Mouse (Mus musculus): ENCODE data around the gene Efhd1.

Gene Efhd1

DNA sequence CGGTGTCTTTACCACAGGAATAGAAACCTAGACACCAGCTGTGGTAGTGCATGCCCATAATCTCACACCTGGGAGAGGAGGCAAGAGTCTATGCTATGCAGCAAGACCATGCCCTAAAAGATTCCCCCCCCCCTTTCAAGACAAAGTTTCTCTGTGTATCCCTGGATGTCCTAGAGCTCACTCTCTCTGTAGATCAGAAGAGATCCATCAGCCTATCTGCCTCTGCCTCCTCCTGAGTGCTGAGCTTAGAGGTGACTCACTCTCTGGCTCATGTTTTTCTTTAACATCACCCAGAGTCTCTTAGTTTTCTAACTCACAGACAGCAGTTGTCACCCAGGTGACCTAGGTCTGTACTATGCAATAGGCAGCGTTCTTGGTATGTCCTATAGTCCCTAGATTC is 4.8 kb upstream of the Efhd1 start:
- H3K9me3 ChIP-seq (ENCODE audit: low read length): no peaks in the 10 kb centered on the region
- peaks cover 53% of the 10 kb centered on the region for H3K4me1 ChIP-seq (replicated peaks; ENCODE audit: low read depth, low read length)
- no peak for TF ChIP-seq POU5F1 (IDR thresholded peaks at IDR 0.05; ENCODE audit: borderline replicate concordance, low read length)
- no peak for TF ChIP-seq NANOG (IDR thresholded peaks at IDR 0.05; ENCODE audit: borderline replicate concordance, low read length)
- TF ChIP-seq CTCF (conservative IDR thresholded peaks at IDR 0.05; ENCODE audit: low read length): no peak
- H3K36me3 ChIP-seq (ENCODE audit: insufficient read depth, low read length): no peaks in the 10 kb centered on the region
- no peak overlapping the region for H3K4me3 ChIP-seq (replicated peaks; ENCODE audit: low read length)
- H3K27me3 ChIP-seq (ENCODE audit: insufficient read depth, low read length): peaks cover 52% of the 10 kb centered on the region

DNA sequence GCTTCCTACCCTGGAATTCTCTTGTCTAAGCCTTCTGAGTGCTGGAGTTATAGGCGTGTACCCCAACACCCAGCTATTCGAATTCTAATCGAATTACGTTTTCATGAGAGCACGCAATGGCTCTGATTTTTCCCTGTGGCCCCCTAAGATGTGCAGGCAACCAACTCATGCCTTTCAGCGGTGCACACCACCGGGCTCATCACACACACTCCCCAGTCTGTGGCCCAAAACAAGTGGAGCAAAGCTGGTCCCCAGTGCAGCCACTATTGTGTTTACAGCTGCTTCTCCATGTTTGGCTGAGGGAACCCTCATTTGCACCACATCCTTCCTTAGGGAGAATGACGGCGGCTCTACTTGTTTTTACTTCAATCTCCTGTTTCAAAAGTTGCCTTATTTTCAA is 906 bp upstream of the Efhd1 start:
- peak overlapping the region; percentile 83 for H3K4me3 ChIP-seq (replicated peaks; ENCODE audit: low read length)
- peaks cover 63% of the 10 kb centered on the region for H3K4me1 ChIP-seq (replicated peaks; ENCODE audit: low read depth, low read length)
- no peaks in the 10 kb centered on the region for H3K9me3 ChIP-seq (ENCODE audit: low read length)
- no peaks in the 10 kb centered on the region for H3K36me3 ChIP-seq (ENCODE audit: insufficient read depth, low read length)
- peaks cover 80% of the 10 kb centered on the region for H3K27me3 ChIP-seq (ENCODE audit: insufficient read depth, low read length)
- TF ChIP-seq NANOG (IDR thresholded peaks at IDR 0.05; ENCODE audit: borderline replicate concordance, low read length) (no peak), CTCF (conservative IDR thresholded peaks at IDR 0.05; ENCODE audit: low read length) (no peak), POU5F1 (IDR thresholded peaks at IDR 0.05; ENCODE audit: borderline replicate concordance, low read length) (no peak)

DNA sequence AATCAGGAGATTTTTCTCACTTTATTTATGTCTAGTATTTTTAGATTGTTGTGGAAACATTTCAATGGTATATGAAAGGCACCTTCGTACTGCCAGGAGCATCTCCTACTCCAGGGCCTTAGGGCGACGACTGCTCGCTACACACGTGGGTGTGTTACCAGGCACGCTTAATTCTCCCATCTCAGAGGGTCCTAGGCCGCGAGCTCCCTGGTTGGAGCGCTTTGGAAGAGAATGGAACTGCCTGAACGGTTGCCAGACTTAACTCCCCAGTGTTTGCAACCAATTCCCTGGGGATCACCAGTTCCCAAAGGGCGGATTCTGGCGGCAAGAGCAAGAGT is 398 bp upstream of the Efhd1 start:
- Histone ChIP-seq H3K4me3 (replicated peaks; ENCODE audit: low read length) (peak overlapping the region; percentile 83), H3K27me3 (ENCODE audit: insufficient read depth, low read length) (peaks cover 81% of the 10 kb centered on the region), H3K36me3 (ENCODE audit: insufficient read depth, low read length) (no peaks in the 10 kb centered on the region), H3K4me1 (replicated peaks; ENCODE audit: low read depth, low read length) (peaks cover 58% of the 10 kb centered on the region), H3K9me3 (ENCODE audit: low read length) (no peaks in the 10 kb centered on the region)
- TF ChIP-seq CTCF (conservative IDR thresholded peaks at IDR 0.05; ENCODE audit: low read length) (no peak), NANOG (IDR thresholded peaks at IDR 0.05; ENCODE audit: borderline replicate concordance, low read length) (no peak), POU5F1 (IDR thresholded peaks at IDR 0.05; ENCODE audit: borderline replicate concordance, low read length) (no peak)

DNA sequence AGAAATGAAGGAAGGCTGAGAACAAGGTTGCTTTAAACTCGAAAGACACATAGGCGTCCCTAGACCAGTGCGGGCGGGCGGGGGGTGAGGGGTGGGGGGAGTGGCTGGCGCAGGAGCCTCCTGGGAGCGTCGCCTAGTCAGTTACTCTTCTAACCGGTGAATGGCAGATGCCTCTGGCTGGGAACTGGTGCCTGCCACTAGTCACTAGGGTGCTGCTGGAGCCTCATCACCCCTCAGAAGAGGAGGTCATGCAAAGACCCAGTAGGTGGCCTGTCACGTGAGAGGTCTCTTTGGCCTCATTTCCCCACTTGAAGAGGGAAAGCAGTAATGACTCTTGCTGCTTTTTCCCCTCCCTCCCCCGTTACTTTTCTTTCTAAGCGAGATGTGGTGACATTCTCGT is 1.0 kb downstream of the Efhd1 start:
- H3K36me3 ChIP-seq (ENCODE audit: insufficient read depth, low read length): no peaks in the 10 kb centered on the region
- H3K9me3 ChIP-seq (ENCODE audit: low read length): no peaks in the 10 kb centered on the region
- no peak for TF ChIP-seq POU5F1 (IDR thresholded peaks at IDR 0.05; ENCODE audit: borderline replicate concordance, low read length)
- TF ChIP-seq CTCF (conservative IDR thresholded peaks at IDR 0.05; ENCODE audit: low read length): no peak
- no peak for TF ChIP-seq NANOG (IDR thresholded peaks at IDR 0.05; ENCODE audit: borderline replicate concordance, low read length)
- peak overlapping the region; percentile 83 for H3K4me3 ChIP-seq (replicated peaks; ENCODE audit: low read length)
- H3K4me1 ChIP-seq (replicated peaks; ENCODE audit: low read depth, low read length): peaks cover 53% of the 10 kb centered on the region
- H3K27me3 ChIP-seq (ENCODE audit: insufficient read depth, low read length): peaks cover 79% of the 10 kb centered on the region

DNA sequence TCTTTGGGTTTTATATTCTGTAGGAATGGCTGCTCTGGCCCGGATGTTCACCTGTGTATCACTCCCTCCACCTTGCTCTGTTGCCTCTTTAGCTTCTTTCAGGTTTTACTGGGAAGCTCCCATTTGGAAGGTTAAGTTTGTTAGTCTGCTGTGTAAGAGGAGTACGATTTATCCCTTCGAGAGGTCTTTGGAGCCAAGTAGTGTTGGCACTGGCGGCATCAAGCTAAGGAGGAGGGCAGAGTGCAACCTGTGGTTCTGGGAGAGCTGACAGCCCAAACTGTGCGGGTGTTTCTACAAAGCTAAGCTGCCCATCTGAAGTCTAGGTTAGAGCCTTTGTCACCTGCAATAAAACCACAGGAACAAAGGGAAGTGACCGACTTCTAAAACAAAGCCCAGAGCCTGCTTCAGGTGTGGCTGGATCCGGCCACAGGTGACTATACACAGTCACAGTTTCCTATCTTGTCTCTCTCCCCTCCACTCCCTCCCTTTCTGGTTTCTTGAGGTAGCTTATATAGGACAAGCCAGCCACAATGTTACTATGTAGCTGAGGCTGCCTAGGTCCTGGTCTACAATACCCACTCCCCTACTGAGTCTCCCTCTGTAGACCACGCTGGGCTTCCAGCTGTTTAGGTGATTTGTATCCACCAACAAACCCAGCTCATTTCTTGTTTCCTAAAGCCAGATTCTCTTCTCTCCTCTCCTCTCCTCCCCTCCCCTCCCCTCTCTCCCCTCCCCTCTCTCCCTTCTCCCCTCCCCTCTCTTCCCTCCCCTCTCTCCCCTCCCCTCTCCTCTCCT is 2.3 kb downstream of the Efhd1 start:
- TF ChIP-seq CTCF (conservative IDR thresholded peaks at IDR 0.05; ENCODE audit: low read length) (no peak), POU5F1 (IDR thresholded peaks at IDR 0.05; ENCODE audit: borderline replicate concordance, low read length) (no peak), NANOG (IDR thresholded peaks at IDR 0.05; ENCODE audit: borderline replicate concordance, low read length) (no peak)
- no peak overlapping the region for H3K4me3 ChIP-seq (replicated peaks; ENCODE audit: low read length)
- H3K36me3 ChIP-seq (ENCODE audit: insufficient read depth, low read length): no peaks in the 10 kb centered on the region
- H3K4me1 ChIP-seq (replicated peaks; ENCODE audit: low read depth, low read length): peaks cover 64% of the 10 kb centered on the region
- peaks cover 73% of the 10 kb centered on the region for H3K27me3 ChIP-seq (ENCODE audit: insufficient read depth, low read length)
- H3K9me3 ChIP-seq (ENCODE audit: low read length): no peaks in the 10 kb centered on the region

DNA sequence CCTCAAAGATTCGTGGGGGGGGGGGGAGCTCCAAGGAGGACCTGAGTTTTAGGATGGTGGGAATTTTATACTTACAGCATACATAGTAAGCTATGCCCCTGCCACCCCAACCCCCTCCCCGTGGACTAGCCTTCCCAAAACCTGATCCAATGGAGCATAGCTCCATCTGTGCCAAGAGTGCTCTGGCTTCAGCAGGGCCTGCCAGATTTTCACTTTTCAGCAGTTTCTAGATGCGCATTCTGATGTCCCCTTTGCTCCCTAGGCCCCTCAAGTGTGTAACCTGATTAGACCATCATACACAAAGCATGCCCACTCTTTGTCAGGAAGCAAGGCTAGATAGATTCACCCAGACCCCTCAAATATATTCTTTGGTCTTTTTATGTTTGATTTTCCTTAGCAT is 6.0 kb downstream of the Efhd1 start:
- H3K4me3 ChIP-seq (replicated peaks; ENCODE audit: low read length): no peak overlapping the region
- H3K4me1 ChIP-seq (replicated peaks; ENCODE audit: low read depth, low read length): peaks cover 63% of the 10 kb centered on the region
- H3K9me3 ChIP-seq (ENCODE audit: low read length): no peaks in the 10 kb centered on the region
- H3K36me3 ChIP-seq (ENCODE audit: insufficient read depth, low read length): no peaks in the 10 kb centered on the region
- TF ChIP-seq CTCF (conservative IDR thresholded peaks at IDR 0.05; ENCODE audit: low read length): no peak
- TF ChIP-seq POU5F1 (IDR thresholded peaks at IDR 0.05; ENCODE audit: borderline replicate concordance, low read length): no peak
- no peak for TF ChIP-seq NANOG (IDR thresholded peaks at IDR 0.05; ENCODE audit: borderline replicate concordance, low read length)
- H3K27me3 ChIP-seq (ENCODE audit: insufficient read depth, low read length): peaks cover 55% of the 10 kb centered on the region

DNA sequence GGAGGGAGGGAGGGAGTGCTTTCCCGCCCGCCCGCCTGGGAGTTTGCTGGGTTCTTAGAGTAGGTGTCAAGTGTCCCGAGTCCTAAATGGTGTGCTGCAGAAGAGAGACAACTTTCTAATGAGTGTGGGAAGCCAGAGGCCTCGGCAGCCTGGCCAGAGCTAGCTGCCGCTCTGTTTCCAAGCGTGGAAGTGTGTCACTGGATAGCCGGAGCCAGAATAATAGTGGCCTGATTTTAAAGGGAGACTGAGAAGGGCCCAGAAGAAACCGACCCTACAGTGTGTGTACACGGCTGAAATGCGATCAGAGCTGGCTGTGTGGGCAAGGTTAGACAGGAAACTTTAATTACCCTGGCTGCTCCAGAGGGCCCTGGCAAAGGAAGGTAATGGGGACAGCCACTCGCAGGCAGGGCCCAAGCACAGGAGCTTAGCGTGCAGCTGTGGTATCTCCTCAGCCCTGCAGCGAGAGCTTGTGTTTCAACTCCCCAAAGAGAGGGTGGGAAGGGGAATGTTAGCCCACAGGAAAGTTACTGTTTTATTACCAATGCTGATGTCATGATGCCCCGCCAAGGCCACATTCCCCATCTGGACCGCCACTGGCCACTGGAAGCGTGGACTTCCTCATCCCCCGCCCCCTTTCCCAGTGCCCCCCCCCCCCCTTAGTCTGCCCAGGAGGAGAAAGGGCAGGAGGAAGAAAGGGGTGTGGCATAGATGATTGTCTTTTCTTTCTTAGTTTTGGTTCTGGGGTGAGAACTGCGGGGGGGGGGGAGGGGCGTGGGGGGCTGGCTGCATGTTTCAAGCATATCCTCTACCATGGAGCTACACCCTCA is 6.7 kb downstream of the Efhd1 start:
- Histone ChIP-seq H3K4me1 (replicated peaks; ENCODE audit: low read depth, low read length) (peaks cover 57% of the 10 kb centered on the region), H3K9me3 (ENCODE audit: low read length) (no peaks in the 10 kb centered on the region), H3K4me3 (replicated peaks; ENCODE audit: low read length) (peak overlapping the region; percentile 68), H3K36me3 (ENCODE audit: insufficient read depth, low read length) (no peaks in the 10 kb centered on the region), H3K27me3 (ENCODE audit: insufficient read depth, low read length) (peaks cover 55% of the 10 kb centered on the region)
- TF ChIP-seq CTCF (conservative IDR thresholded peaks at IDR 0.05; ENCODE audit: low read length) (no peak), NANOG (IDR thresholded peaks at IDR 0.05; ENCODE audit: borderline replicate concordance, low read length) (no peak), POU5F1 (IDR thresholded peaks at IDR 0.05; ENCODE audit: borderline replicate concordance, low read length) (no peak)

DNA sequence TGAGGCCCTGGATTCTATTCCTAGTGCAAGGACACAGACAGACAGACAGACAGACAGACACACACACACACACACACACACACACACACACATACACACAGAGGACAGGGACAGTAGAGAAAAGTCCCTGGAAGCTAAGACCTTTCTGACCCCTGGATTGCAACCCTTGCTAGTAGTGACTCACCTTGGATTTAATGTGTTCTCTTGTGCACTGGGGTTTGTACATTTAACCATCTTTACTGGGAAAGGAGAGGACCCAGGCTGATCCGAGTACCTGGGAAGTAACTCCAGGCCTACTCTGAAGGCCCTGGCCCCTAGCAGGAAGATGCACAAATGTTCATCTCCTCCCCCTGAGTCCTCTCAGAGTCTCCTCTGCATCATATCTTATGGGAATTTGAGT is 7.4 kb downstream of the Efhd1 start:
- H3K36me3 ChIP-seq (ENCODE audit: insufficient read depth, low read length): no peaks in the 10 kb centered on the region
- no peaks in the 10 kb centered on the region for H3K9me3 ChIP-seq (ENCODE audit: low read length)
- no peak overlapping the region for H3K4me3 ChIP-seq (replicated peaks; ENCODE audit: low read length)
- H3K27me3 ChIP-seq (ENCODE audit: insufficient read depth, low read length): peaks cover 54% of the 10 kb centered on the region
- peaks cover 49% of the 10 kb centered on the region for H3K4me1 ChIP-seq (replicated peaks; ENCODE audit: low read depth, low read length)
- TF ChIP-seq NANOG (IDR thresholded peaks at IDR 0.05; ENCODE audit: borderline replicate concordance, low read length): no peak
- TF ChIP-seq CTCF (conservative IDR thresholded peaks at IDR 0.05; ENCODE audit: low read length): no peak
- TF ChIP-seq POU5F1 (IDR thresholded peaks at IDR 0.05; ENCODE audit: borderline replicate concordance, low read length): no peak

Data from E14TG2a.4 (cell line).